In genomic region chr17:44058145-44058544, GRCm38 (mm10) we compare ENCODE assay signal across 24 mouse cellular contexts.
"Had no signal": no experiment of that assay in that cellular context is flagged by ENCODE, and none has a peak within 500 bp of the region (broad histone marks: within the 10 kb centered on the region; RNA-seq: fewer than 3 reads in every experiment).

No protein-coding gene starts in this region.

- H3K9ac ChIP-seq: limb, embryonic 12.5 days; limb, embryonic 15.5 days; liver, embryonic 14.5 days; lung, embryonic 15.5 days; midbrain, embryonic 12.5 days; midbrain, embryonic 15.5 days; neural tube, embryonic 12.5 days; neural tube, embryonic 15.5 days had no signal

- H3K4me2 ChIP-seq: limb, embryonic 12.5 days; limb, embryonic 15.5 days; lung, embryonic 15.5 days; midbrain, embryonic 12.5 days; midbrain, embryonic 15.5 days; neural tube, embryonic 12.5 days; neural tube, embryonic 15.5 days had no signal

- H3K4me1 ChIP-seq: lung, embryonic 15.5 days; midbrain, embryonic 12.5 days; midbrain, embryonic 15.5 days; neural tube, embryonic 12.5 days; neural tube, embryonic 15.5 days had no signal

- H3K9me3 ChIP-seq: limb, embryonic 12.5 days; limb, embryonic 15.5 days; lung, embryonic 15.5 days; midbrain, embryonic 12.5 days; midbrain, embryonic 15.5 days; neural tube, embryonic 12.5 days; neural tube, embryonic 15.5 days had no signal

- H3K27ac ChIP-seq: left cerebral cortex, adult 2 months; limb, embryonic 12.5 days; limb, embryonic 15.5 days; liver, embryonic 14.5 days; lung, embryonic 15.5 days; midbrain, embryonic 12.5 days; midbrain, embryonic 15.5 days; neural tube, embryonic 12.5 days; neural tube, embryonic 15.5 days; stomach, postnatal 0 days had no signal

- H3K4me3 ChIP-seq: left cerebral cortex, adult 2 months; limb, embryonic 12.5 days; limb, embryonic 15.5 days; lung, embryonic 15.5 days; midbrain, embryonic 12.5 days; midbrain, embryonic 15.5 days; neural tube, embryonic 12.5 days; neural tube, embryonic 15.5 days had no signal

- ATAC-seq: midbrain, embryonic 15.5 days had no signal

- H3K27me3 ChIP-seq: limb, embryonic 12.5 days; limb, embryonic 15.5 days; lung, embryonic 15.5 days; midbrain, embryonic 12.5 days; midbrain, embryonic 15.5 days; neural tube, embryonic 12.5 days; neural tube, embryonic 15.5 days had no signal

- DNase-seq: kidney, adult 2 months; kidney, postnatal 10 days; kidney, postnatal 36 days; layer of hippocampus, postnatal 36 days; left cerebral cortex, postnatal 4 days; lung, adult 18-20 months; lung, postnatal 10 days; lung, postnatal 36 days; right cerebral cortex, adult 18-20 months; right cerebral cortex, postnatal 14 days; right cerebral cortex, postnatal 4 days; thymus, adult 2 months; thymus, postnatal 14 days; thymus, postnatal 4 days had no signal

- H3K36me3 ChIP-seq: limb, embryonic 12.5 days; limb, embryonic 15.5 days; lung, embryonic 15.5 days; midbrain, embryonic 12.5 days; midbrain, embryonic 15.5 days; neural tube, embryonic 12.5 days; neural tube, embryonic 15.5 days had no signal
